Mouse (Mus musculus) embryonic facial prominence, embryonic 14.5 days (tissue): ENCODE data around the gene Coa5. TPM values are rescaled to one million over a fixed set of nuclear protein-coding genes. Genes with fewer than 3 reads are reported as not detected.

Source experiments
- ATAC-seq: fragments of 200-750 bp; cut with Nextera tagmentation; 2 replicates; pipeline ENCODE4 v1.8.0; 2017; ENCODE audit warnings: low read depth, moderate number of reproducible peaks, moderate TSS enrichment
- DNase-seq: peaks from one replicate; pipeline ENCODE4 v3.0.0-alpha.2; 2015; ENCODE audit warnings: low spot score
- H3K27ac ChIP-seq: fragments of 300-500 bp; sonication (generic); replicated peaks from 2 replicates; pipeline ENCODE4 v1.5.1; 2014; ENCODE audit warnings: low read depth, mild to moderate bottlenecking, low read length, moderate library complexity
- H3K27me3 ChIP-seq: fragments of 300-500 bp; sonication (generic); replicated peaks from 2 replicates; pipeline ENCODE4 v1.6.1; 2014; ENCODE audit warnings: low read length; ENCODE audit not compliant: control insufficient read depth, insufficient read depth
- H3K36me3 ChIP-seq: fragments of 300-500 bp; sonication (generic); 2 replicates; pipeline ENCODE4 v1.6.1; 2014; ENCODE audit warnings: low read length, mixed read lengths; ENCODE audit not compliant: control insufficient read depth, insufficient read depth
- H3K4me1 ChIP-seq: fragments of 300-500 bp; sonication (generic); 2 replicates; pipeline ENCODE4 v1.6.1; 2014; ENCODE audit warnings: antibody characterized with exemption, low read length; ENCODE audit not compliant: control insufficient read depth, insufficient read depth
- H3K4me2 ChIP-seq: fragments of 300-500 bp; sonication (generic); 2 replicates; pipeline ENCODE4 v1.6.1; 2014; ENCODE audit warnings: low read depth, mild to moderate bottlenecking, low read length, moderate library complexity, mixed read lengths
- H3K4me3 ChIP-seq: fragments of 300-500 bp; sonication (generic); 2 replicates; pipeline ENCODE4 v1.5.1; 2014; ENCODE audit warnings: low read depth, mild to moderate bottlenecking, low read length
- H3K9ac ChIP-seq: fragments of 300-500 bp; sonication (generic); 2 replicates; pipeline ENCODE4 v1.6.1; 2014; ENCODE audit warnings: low read depth, mild to moderate bottlenecking, low read length, moderate library complexity, mixed read lengths
- H3K9me3 ChIP-seq: fragments of 300-500 bp; sonication (generic); 2 replicates; pipeline ENCODE4 v1.6.1; 2016; ENCODE audit warnings: low read length; ENCODE audit not compliant: control insufficient read depth
- WGBS: fragments of 180-500 bp; shearing (Covaris S2); extraction: QIAGEN DNeasy Blood & Tissue Kit; methylation state at CpG from one replicate; pipeline ENCODE4 v1.1.7; 2014; 5-methylcytosine and 5-hydroxymethylcytosine counted together
- polyA plus RNA-seq: library from polyadenylated mRNA; unstranded; fragments of >200 nt; fragmentation: Nextera tagmentation; extraction: Ambion mirVana; gene quantifications from 2 replicates; pipeline ENCODE4 v1.2.1, GENCODE M21; 2014

The Coa5 gene
- polyA plus RNA-seq, 1 experiment from 2014 or later = 49.0 TPM

- H3K9ac ChIP-seq = no peak overlapping the region
- peaks cover 10% of the 10 kb centered on the region; the same call in 1 of the 2 replicates for H3K36me3 ChIP-seq
- DNase-seq (peak; percentile 18), ATAC-seq (no peak)
- H3K27me3 ChIP-seq = no peaks in the 10 kb centered on the region
- H3K27ac ChIP-seq = no peak overlapping the region
- 75% methylated on average over 10 of the region's 10 CpGs for WGBS
- no peaks in the 10 kb centered on the region for H3K4me1 ChIP-seq
- no peak overlapping the region for H3K4me2 ChIP-seq
- no peak overlapping the region for H3K4me3 ChIP-seq
- H3K9me3 ChIP-seq = no peaks in the 10 kb centered on the region
Observed at GRCm38 (mm10) chr1:37448361-37449095, 18.6 kb upstream of the Coa5 start.

- no peak overlapping the region for H3K4me2 ChIP-seq
- no peaks in the 10 kb centered on the region for H3K9me3 ChIP-seq
- no peak overlapping the region for H3K27ac ChIP-seq
- H3K27me3 ChIP-seq = no peaks in the 10 kb centered on the region
- ATAC-seq (no peak), DNase-seq (no peak)
- no peak overlapping the region for H3K9ac ChIP-seq
- peaks cover 34% of the 10 kb centered on the region for H3K36me3 ChIP-seq
- H3K4me1 ChIP-seq = no peaks in the 10 kb centered on the region
- no peak overlapping the region for H3K4me3 ChIP-seq
- 90% methylated on average over 16 of the region's 16 CpGs for WGBS
Observed at GRCm38 (mm10) chr1:37442848-37443835, 13.2 kb upstream of the Coa5 start.

- H3K36me3 ChIP-seq = peaks cover 81% of the 10 kb centered on the region
- no peaks in the 10 kb centered on the region for H3K9me3 ChIP-seq
- H3K4me2 ChIP-seq = no peak overlapping the region
- DNase-seq (no peak), ATAC-seq (no peak)
- no peaks in the 10 kb centered on the region for H3K27me3 ChIP-seq
- no peaks in the 10 kb centered on the region; the same call in 1 of the 2 replicates for H3K4me1 ChIP-seq
- 87% methylated on average over 3 of the region's 3 CpGs for WGBS
- no peak overlapping the region for H3K4me3 ChIP-seq
- H3K27ac ChIP-seq = no peak overlapping the region
- H3K9ac ChIP-seq = no peak overlapping the region
Observed at GRCm38 (mm10) chr1:37436419-37436818, 6.5 kb upstream of the Coa5 start.

- WGBS = 2% methylated on average over 40 of the region's 40 CpGs
- H3K27me3 ChIP-seq = no peaks in the 10 kb centered on the region
- peak; percentile 51; the same call in 1 of the 2 replicates for ATAC-seq
- peak overlapping the region; percentile 83 for H3K4me2 ChIP-seq
- peaks cover 12% of the 10 kb centered on the region for H3K4me1 ChIP-seq
- no peaks in the 10 kb centered on the region for H3K9me3 ChIP-seq
- H3K27ac ChIP-seq = no peak overlapping the region; the same call in 1 of the 2 replicates
- peaks cover 44% of the 10 kb centered on the region for H3K36me3 ChIP-seq
- peak overlapping the region; percentile 94 for H3K9ac ChIP-seq
- H3K4me3 ChIP-seq = peak overlapping the region; percentile 88
- DNase-seq = peak; percentile 11
Observed at GRCm38 (mm10) chr1:37430297-37430840, 466 bp upstream of the Coa5 start.

GRCm38 (mm10) chr1:37428911-37429310 is 992 bp downstream of the Coa5 start:
- H3K36me3 ChIP-seq = peaks cover 45% of the 10 kb centered on the region
- peaks cover 8% of the 10 kb centered on the region for H3K9me3 ChIP-seq
- H3K4me2 ChIP-seq = peak overlapping the region; percentile 83
- 66% methylated on average over 2 of the region's 2 CpGs for WGBS
- no peaks in the 10 kb centered on the region for H3K27me3 ChIP-seq
- no peak for ATAC-seq
- H3K4me1 ChIP-seq = peaks cover 12% of the 10 kb centered on the region
- H3K27ac ChIP-seq = no peak overlapping the region
- peak overlapping the region; percentile 88 for H3K4me3 ChIP-seq
- peak overlapping the region; percentile 94; the same call in 1 of the 2 replicates for H3K9ac ChIP-seq
- DNase-seq = no peak

- Histone ChIP-seq H3K4me1 (peaks cover 12% of the 10 kb centered on the region), H3K27ac (no peak overlapping the region), H3K4me2 (no peak overlapping the region), H3K4me3 (no peak overlapping the region), H3K9ac (no peak overlapping the region), H3K36me3 (peaks cover 42% of the 10 kb centered on the region), H3K27me3 (no peaks in the 10 kb centered on the region), H3K9me3 (peaks cover 10% of the 10 kb centered on the region)
- 93% methylated on average over 8 of the region's 8 CpGs for WGBS
- DNase-seq (no peak), ATAC-seq (no peak)
Observed at GRCm38 (mm10) chr1:37427144-37427875, 2.6 kb downstream of the Coa5 start.

GRCm38 (mm10) chr1:37419420-37419819 is 10.5 kb downstream of the Coa5 start:
- 88% methylated on average over 1 of the region's 1 CpGs for WGBS
- 0 out of 2 replicates have a peak, but pooled peaks have one; percentile 41 for ATAC-seq
- H3K27me3 ChIP-seq = no peaks in the 10 kb centered on the region
- peaks cover 11% of the 10 kb centered on the region for H3K9me3 ChIP-seq
- no peak for DNase-seq
- H3K4me1 ChIP-seq = no peaks in the 10 kb centered on the region
- no peak overlapping the region for H3K9ac ChIP-seq
- no peak overlapping the region for H3K27ac ChIP-seq
- H3K4me3 ChIP-seq = no peak overlapping the region
- peaks cover 58% of the 10 kb centered on the region for H3K36me3 ChIP-seq
- H3K4me2 ChIP-seq = no peak overlapping the region

GRCm38 (mm10) chr1:37415394-37415793 is 14.5 kb downstream of the Coa5 start:
- H3K36me3 ChIP-seq = peaks cover 37% of the 10 kb centered on the region
- H3K9ac ChIP-seq = no peak overlapping the region
- ATAC-seq (no peak), DNase-seq (no peak)
- H3K4me1 ChIP-seq = no peaks in the 10 kb centered on the region
- no peak overlapping the region for H3K27ac ChIP-seq
- H3K9me3 ChIP-seq = 0 out of 2 replicates have a peak, but pooled peaks cover 3% of the 10 kb centered on the region
- H3K4me2 ChIP-seq = no peak overlapping the region
- no peak overlapping the region for H3K4me3 ChIP-seq
- no peaks in the 10 kb centered on the region for H3K27me3 ChIP-seq
- 75% methylated on average over 1 of the region's 1 CpGs for WGBS
